Mouse (Mus musculus) midbrain, embryonic 14.5 days (tissue): ENCODE data around the gene Samd4. TPM values are rescaled to one million over a fixed set of nuclear protein-coding genes. Genes with fewer than 3 reads are reported as not detected.

Experiments used
- ATAC-seq: fragments of 200-750 bp; cut with Nextera tagmentation; 2 replicates; pipeline ENCODE4 v1.8.0; 2017; ENCODE audit warnings: moderate number of reproducible peaks, moderate library complexity; ENCODE audit not compliant: low FRiP score, low TSS enrichment
- DNase-seq: peaks from one replicate; pipeline ENCODE4 v3.0.0-alpha.2; 2015
- H3K27ac ChIP-seq: fragments of 300-500 bp; sonication (generic); replicated peaks from 2 replicates; pipeline ENCODE4 v1.5.1; 2014; ENCODE audit warnings: mild to moderate bottlenecking, low read depth, low read length, moderate library complexity
- H3K27me3 ChIP-seq: fragments of 300-500 bp; sonication (generic); 2 replicates; pipeline ENCODE4 v1.6.1; 2014; ENCODE audit warnings: low read length, control low read depth, mixed read lengths; ENCODE audit not compliant: control insufficient read depth, insufficient read depth
- H3K36me3 ChIP-seq: fragments of 300-500 bp; sonication (generic); 2 replicates; pipeline ENCODE4 v1.6.1; 2014; ENCODE audit warnings: low read length, control low read depth; ENCODE audit not compliant: control insufficient read depth, insufficient read depth
- H3K4me1 ChIP-seq: fragments of 300-500 bp; sonication (generic); 2 replicates; pipeline ENCODE4 v1.6.1; 2014; ENCODE audit warnings: mild to moderate bottlenecking, antibody characterized with exemption, low read length, control low read depth; ENCODE audit not compliant: control insufficient read depth, insufficient read depth
- H3K4me2 ChIP-seq: fragments of 300-500 bp; sonication (generic); 2 replicates; pipeline ENCODE4 v1.6.1; 2014; ENCODE audit warnings: mild to moderate bottlenecking, low read length, moderate library complexity
- H3K4me3 ChIP-seq: fragments of 300-500 bp; sonication (generic); replicated peaks from 2 replicates; pipeline ENCODE4 v1.5.1; 2014; ENCODE audit warnings: low read depth, low read length
- H3K9ac ChIP-seq: fragments of 300-500 bp; sonication (generic); replicated peaks from 2 replicates; pipeline ENCODE4 v1.6.1; 2014; ENCODE audit warnings: mild to moderate bottlenecking, low read length, moderate library complexity
- H3K9me3 ChIP-seq: fragments of 300-500 bp; sonication (generic); 2 replicates; pipeline ENCODE4 v1.6.1; 2016; ENCODE audit warnings: low read length, control low read depth, mixed read lengths; ENCODE audit not compliant: control insufficient read depth
- WGBS: fragments of 180-500 bp; shearing (Covaris S2); extraction: QIAGEN DNeasy Blood & Tissue Kit; methylation state at CpG from one replicate; pipeline ENCODE4 v1.1.7; 2014; 5-methylcytosine and 5-hydroxymethylcytosine counted together
- polyA plus RNA-seq: library from polyadenylated mRNA; unstranded; fragments of >200 nt; fragmentation: Nextera tagmentation; extraction: Ambion mirVana; gene quantifications from 2 replicates; pipeline ENCODE4 v1.2.1, GENCODE M21; 2014

The Samd4 gene
- 2.8 and 3.1 TPM in 2 replicates for polyA plus RNA-seq

GRCm38 (mm10) chr14:46882431-46883067 is at the start of gene Samd4:
Gene Samd4, plus strand, starts transcription at chr14:46882854.
- WGBS: under 1% methylated on average over 54 of the region's 54 CpGs
- DNase-seq: peak; percentile 81
- ATAC-seq: peak; percentile 69

GRCm38 (mm10) chr14:46839326-46839725 is 43.3 kb upstream of the Samd4 start:
- Histone ChIP-seq H3K27me3 (no peaks in the 10 kb centered on the region), H3K4me3 (no peak overlapping the region), H3K4me1 (no peaks in the 10 kb centered on the region), H3K9ac (no peak overlapping the region), H3K9me3 (no peaks in the 10 kb centered on the region), H3K36me3 (peaks cover 16% of the 10 kb centered on the region), H3K27ac (no peak overlapping the region), H3K4me2 (no peak overlapping the region)
- 62% methylated on average over 4 of the region's 4 CpGs for WGBS
- DNase-seq: no peak
- no peak for ATAC-seq

More at GRCm38 (mm10) chr14:46882431-46883067, at the start of gene Samd4:
- H3K4me3 ChIP-seq: peak within 1 kb of the TSS; percentile 62
- no peaks in the 10 kb centered on the region for H3K36me3 ChIP-seq
- H3K9ac ChIP-seq: peak within 1 kb of the TSS; percentile 64
- H3K27ac ChIP-seq: peak within 1 kb of the TSS; percentile 49; the same call in 1 of the 2 replicates
- peaks cover 15% of the 10 kb centered on the region for H3K4me1 ChIP-seq
- peak within 1 kb of the TSS; percentile 79 for H3K4me2 ChIP-seq
- H3K27me3 ChIP-seq: peaks cover 5% of the 10 kb centered on the region; the same call in 1 of the 2 replicates
- no peaks in the 10 kb centered on the region for H3K9me3 ChIP-seq

DNA sequence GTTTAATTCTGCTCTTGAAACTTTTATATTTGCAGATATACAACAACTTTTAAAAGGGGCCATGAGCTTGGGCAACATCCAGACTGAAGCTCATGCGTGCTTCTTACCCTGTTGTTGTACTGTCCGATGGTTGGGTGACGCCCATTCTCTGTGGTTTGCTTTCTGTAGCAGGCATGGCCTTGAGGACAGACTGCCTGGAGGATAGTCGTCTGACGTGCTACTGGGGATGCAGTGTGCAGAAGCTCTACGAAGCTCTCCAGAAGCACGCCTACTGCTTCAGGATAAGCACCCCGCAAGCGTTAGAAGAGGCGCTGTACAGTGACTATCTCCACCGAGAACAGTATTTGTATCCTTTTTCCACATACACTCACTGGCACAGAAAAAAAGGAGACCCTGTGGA is 36.9 kb upstream of the Samd4 start:
- Histone ChIP-seq H3K9me3 (no peaks in the 10 kb centered on the region), H3K27ac (no peak overlapping the region), H3K36me3 (peaks cover 18% of the 10 kb centered on the region), H3K9ac (no peak overlapping the region), H3K4me1 (no peaks in the 10 kb centered on the region), H3K27me3 (no peaks in the 10 kb centered on the region), H3K4me2 (no peak overlapping the region), H3K4me3 (no peak overlapping the region)
- DNase-seq: no peak
- ATAC-seq: no peak
- 97% methylated on average over 11 of the region's 11 CpGs for WGBS

DNA sequence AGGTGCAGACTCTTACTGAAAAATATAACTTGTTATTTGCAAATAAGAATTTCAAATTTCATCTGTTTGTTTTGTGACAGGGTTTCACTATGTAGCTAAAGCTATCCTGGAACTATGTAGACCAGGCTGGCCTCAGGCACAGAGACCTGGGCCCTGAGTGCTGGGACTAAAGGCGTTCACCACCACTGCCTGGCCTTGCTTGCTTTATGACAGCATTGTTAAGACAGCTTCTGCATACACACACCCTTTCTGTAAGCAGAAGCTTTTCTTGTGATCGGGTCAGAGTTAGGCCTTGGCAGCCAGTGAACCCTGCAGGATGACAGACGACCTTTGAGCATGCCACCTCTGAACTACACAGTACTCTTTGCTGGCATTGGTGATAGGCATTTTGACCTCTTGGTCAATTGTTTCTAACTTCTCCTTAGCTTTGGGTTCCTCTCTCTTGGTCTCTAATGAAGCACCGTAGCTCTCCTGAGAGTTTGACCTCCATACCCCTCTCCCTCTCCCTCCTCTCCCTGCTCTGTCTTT is 34.5 kb upstream of the Samd4 start:
- Histone ChIP-seq H3K4me3 (no peak overlapping the region), H3K27ac (no peak overlapping the region), H3K9ac (no peak overlapping the region), H3K36me3 (peaks cover 6% of the 10 kb centered on the region), H3K27me3 (no peaks in the 10 kb centered on the region), H3K4me2 (no peak overlapping the region), H3K9me3 (no peaks in the 10 kb centered on the region), H3K4me1 (no peaks in the 10 kb centered on the region)
- WGBS: 91% methylated on average over 4 of the region's 4 CpGs
- no peak for DNase-seq
- ATAC-seq: no peak

- H3K4me2 ChIP-seq: no peak overlapping the region
- no peak for ATAC-seq
- H3K27me3 ChIP-seq: no peaks in the 10 kb centered on the region
- H3K4me3 ChIP-seq: no peak overlapping the region
- no peak overlapping the region for H3K27ac ChIP-seq
- WGBS: 89% methylated on average over 5 of the region's 5 CpGs
- no peaks in the 10 kb centered on the region for H3K4me1 ChIP-seq
- no peaks in the 10 kb centered on the region for H3K9me3 ChIP-seq
- no peak overlapping the region for H3K9ac ChIP-seq
- H3K36me3 ChIP-seq: peaks cover 9% of the 10 kb centered on the region
- no peak for DNase-seq
Measured at GRCm38 (mm10) chr14:46848736-46849135, 33.9 kb upstream of the Samd4 start.

GRCm38 (mm10) chr14:46849769-46850168 is 32.9 kb upstream of the Samd4 start:
- Histone ChIP-seq H3K4me2 (no peak overlapping the region), H3K9ac (no peak overlapping the region), H3K9me3 (no peaks in the 10 kb centered on the region), H3K4me3 (no peak overlapping the region), H3K27me3 (no peaks in the 10 kb centered on the region), H3K27ac (no peak overlapping the region), H3K36me3 (peaks cover 11% of the 10 kb centered on the region), H3K4me1 (no peaks in the 10 kb centered on the region)
- no peak for ATAC-seq
- no peak for DNase-seq
- 94% methylated on average over 1 of the region's 1 CpGs for WGBS

- WGBS: 88% methylated on average over 11 of the region's 11 CpGs
- no peaks in the 10 kb centered on the region for H3K4me1 ChIP-seq
- H3K9ac ChIP-seq: no peak overlapping the region
- H3K4me3 ChIP-seq: no peak overlapping the region
- H3K9me3 ChIP-seq: no peaks in the 10 kb centered on the region
- DNase-seq: no peak
- ATAC-seq: no peak
- 0 out of 2 replicates have a peak, but pooled peaks cover 6% of the 10 kb centered on the region for H3K36me3 ChIP-seq
- H3K4me2 ChIP-seq: no peak overlapping the region
- no peak overlapping the region for H3K27ac ChIP-seq
- no peaks in the 10 kb centered on the region for H3K27me3 ChIP-seq
Measured at GRCm38 (mm10) chr14:46853677-46854076, 29.0 kb upstream of the Samd4 start.

DNA sequence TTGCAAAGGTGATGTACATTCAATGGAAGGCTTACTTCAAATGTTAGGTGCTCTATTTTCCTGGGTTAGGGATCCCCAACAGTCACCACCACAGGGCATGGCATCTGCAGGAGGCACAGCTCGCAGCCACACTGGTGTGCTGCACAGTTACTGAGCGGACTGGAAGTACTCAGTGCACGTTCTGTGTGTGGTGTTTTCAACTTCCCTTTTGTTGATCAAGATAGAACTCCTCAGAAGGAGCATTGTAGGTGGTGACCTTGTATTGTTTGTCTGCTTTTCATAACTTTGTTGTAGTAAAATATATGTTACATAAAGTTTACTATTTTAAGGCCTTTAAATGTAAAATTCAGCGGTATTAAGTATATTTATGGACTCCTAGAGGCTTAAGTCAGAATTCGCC is 19.7 kb upstream of the Samd4 start:
- Histone ChIP-seq H3K27ac (no peak overlapping the region), H3K4me1 (no peaks in the 10 kb centered on the region), H3K4me3 (no peak overlapping the region), H3K9ac (no peak overlapping the region), H3K27me3 (no peaks in the 10 kb centered on the region), H3K36me3 (no peaks in the 10 kb centered on the region), H3K9me3 (no peaks in the 10 kb centered on the region), H3K4me2 (no peak overlapping the region)
- ATAC-seq (no peak), DNase-seq (no peak)
- 92% methylated on average over 5 of the region's 5 CpGs for WGBS

- H3K36me3 ChIP-seq: no peaks in the 10 kb centered on the region
- H3K9ac ChIP-seq: no peak overlapping the region
- ATAC-seq (no peak), DNase-seq (peak; percentile 82)
- H3K4me2 ChIP-seq: peak overlapping the region; percentile 79; the same call in 1 of the 2 replicates
- peaks cover 5% of the 10 kb centered on the region; the same call in 1 of the 2 replicates for H3K27me3 ChIP-seq
- no peak overlapping the region for H3K27ac ChIP-seq
- 7% methylated on average over 10 of the region's 10 CpGs for WGBS
- peaks cover 11% of the 10 kb centered on the region; the same call in 1 of the 2 replicates for H3K4me1 ChIP-seq
- no peak overlapping the region for H3K4me3 ChIP-seq
- H3K9me3 ChIP-seq: no peaks in the 10 kb centered on the region
Measured at GRCm38 (mm10) chr14:46880935-46881334, 1.7 kb upstream of the Samd4 start.
